ENCODE assay signal across 8 mouse cellular contexts in the genomic region with DNA sequence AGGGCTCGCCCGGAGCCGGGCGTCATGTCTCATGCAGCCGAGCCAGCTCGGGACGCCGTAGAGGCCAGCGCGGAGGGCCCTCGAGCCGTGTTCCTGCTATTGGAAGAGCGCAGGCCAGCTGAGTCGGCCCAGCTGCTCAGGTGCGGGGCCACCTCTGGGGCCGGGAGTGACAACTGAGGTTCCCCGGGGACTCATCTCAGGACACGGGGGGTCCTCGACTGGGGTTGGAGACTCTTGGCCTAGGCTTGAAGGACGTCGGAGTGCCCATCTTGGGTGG. TPM values are rescaled to one million over a fixed set of nuclear protein-coding genes. Genes with fewer than 3 reads are reported as not detected.
DNase-seq lines count a peak whose midpoint lies in the region; ATAC-seq and TF ChIP-seq lines count a peak whose summit lies in the region.

No protein-coding gene starts in this region.

- H3K9me3 ChIP-seq in heart, embryonic 16.5 days (replicated peaks; ENCODE audit: control insufficient read depth, low read length): no peaks in the 10 kb centered on the region
- no peaks in the 10 kb centered on the region for H3K9me3 ChIP-seq in G1E (replicated peaks)
- no peaks in the 10 kb centered on the region; the same call in 1 of the 2 replicates for H3K9me3 ChIP-seq in forebrain, embryonic 16.5 days (ENCODE audit: control insufficient read depth, low read length)

- TF ChIP-seq CTCF in G1E (IDR thresholded peaks at IDR 0.05; ENCODE audit: low read depth, low read length): no peak

- H3K4me2 ChIP-seq in heart, embryonic 16.5 days (ENCODE audit: low read depth, low read length): peak overlapping the region; percentile 58
- H3K4me2 ChIP-seq in forebrain, embryonic 16.5 days (ENCODE audit: low read length): peak overlapping the region; percentile 67

- no peaks in the 10 kb centered on the region for H3K27me3 ChIP-seq in heart, embryonic 16.5 days (ENCODE audit: control insufficient read depth, insufficient read depth, low read length)
- H3K27me3 ChIP-seq in G1E (ENCODE audit: insufficient read depth, low read length): no peaks in the 10 kb centered on the region
- H3K27me3 ChIP-seq in forebrain, embryonic 16.5 days (replicated peaks; ENCODE audit: control insufficient read depth, insufficient read depth, low read length): no peaks in the 10 kb centered on the region

- H3K4me1 ChIP-seq in heart, embryonic 16.5 days (ENCODE audit: control insufficient read depth, insufficient read depth, low read length): peaks cover 11% of the 10 kb centered on the region
- H3K4me1 ChIP-seq in G1E (ENCODE audit: insufficient read depth, low read depth, low read length): peaks cover 47% of the 10 kb centered on the region
- peaks cover 19% of the 10 kb centered on the region for H3K4me1 ChIP-seq in forebrain, embryonic 16.5 days (replicated peaks; ENCODE audit: control insufficient read depth, insufficient read depth, low read length)

- WGBS in heart, embryonic 16.5 days: 11% methylated on average over 21 of the region's 21 CpGs
- WGBS in forebrain, embryonic 16.5 days: 10% methylated on average over 17 of the region's 21 CpGs
- 25% methylated on average over 21 of the region's 21 CpGs for WGBS in macrophage (ENCODE audit: missing documents)

- peaks cover 42% of the 10 kb centered on the region for H3K79me2 ChIP-seq in macrophage (ENCODE audit: inconsistent target)

- DNase-seq in heart, postnatal 10 days: no peak
- no peak for DNase-seq in G1E (ENCODE audit: low spot score)
- DNase-seq in cerebellum, adult 8-10 months: no peak
- DNase-seq in adrenal gland, postnatal 10 days: no peak
- DNase-seq in urinary bladder, postnatal 14 days (ENCODE audit: low spot score): no peak

- H3K9ac ChIP-seq in heart, embryonic 16.5 days (ENCODE audit: low read length): peak overlapping the region; percentile 75
- H3K9ac ChIP-seq in forebrain, embryonic 16.5 days (replicated peaks; ENCODE audit: low read depth, low read length): peak overlapping the region; percentile 58

- intact Hi-C loops in heart, postnatal 10 days (cut with DNase I): no loop called here

- H3K4me3 ChIP-seq in heart, embryonic 16.5 days (ENCODE audit: low read length): peak overlapping the region; percentile 66
- H3K4me3 ChIP-seq in G1E (ENCODE audit: low read depth, low read length) (peak overlapping the region; percentile 79), macrophage (ENCODE audit: inconsistent target) (peak overlapping the region; percentile 71)
- peak overlapping the region; percentile 61 for H3K4me3 ChIP-seq in forebrain, embryonic 16.5 days (replicated peaks; ENCODE audit: low read length)

- peak; percentile 15; the same call in 1 of the 2 replicates for ATAC-seq in heart, embryonic 16.5 days (replicated peaks; ENCODE audit: extremely low read depth, insufficient read depth, low FRiP score)
- no peak for ATAC-seq in G1E (ENCODE audit: extremely low read depth, insufficient number of reproducible peaks, low FRiP score, poor library complexity, severe bottlenecking)
- ATAC-seq in forebrain, embryonic 16.5 days: no peak

- H3K36me3 ChIP-seq in heart, embryonic 16.5 days (ENCODE audit: control insufficient read depth, insufficient read depth): peaks cover 3% of the 10 kb centered on the region; the same call in 1 of the 2 replicates
- peaks cover 25% of the 10 kb centered on the region for H3K36me3 ChIP-seq in G1E (replicated peaks)
- 0 out of 2 replicates have a peak, but pooled peaks cover 2% of the 10 kb centered on the region for H3K36me3 ChIP-seq in forebrain, embryonic 16.5 days (ENCODE audit: control insufficient read depth, insufficient read depth)
- no peaks in the 10 kb centered on the region for H3K36me3 ChIP-seq in macrophage (ENCODE audit: inconsistent target)

- H3K27ac ChIP-seq in heart, embryonic 16.5 days (ENCODE audit: low read length): peak overlapping the region; percentile 82
- H3K27ac ChIP-seq in forebrain, embryonic 16.5 days (ENCODE audit: low read length): no peak overlapping the region; the same call in 1 of the 2 replicates
- H3K27ac ChIP-seq in macrophage: peak overlapping the region; percentile 90

RNA-seq across cellular contexts. Expression of gene Tfe3, which starts 0.5 kb away (rescaled TPM):
- polyA plus RNA-seq in heart, embryonic 16.5 days (2015; fragmentation: Nextera tagmentation; extraction: Ambion mirVana): 19.1 TPM in 2 replicates
- total RNA-seq in heart, postnatal 10 days (2021): 10 to 100 TPM; 17.4 to 19.0 TPM
- total RNA-seq in G1E (2014; fragmentation: Nextera tagmentation) (78.7 and 81.0 TPM in 2 replicates), G1E (2017) (14.1 and 17.0 TPM in 2 replicates)
- polyA plus RNA-seq in G1E (2012) (51.8 and 65.1 TPM in 2 replicates), macrophage (2018) (100 to 140 TPM (median 106 TPM) in 3 replicates)
- polyA plus RNA-seq in forebrain, embryonic 16.5 days (2015; fragmentation: Nextera tagmentation; extraction: Ambion mirVana): 20.4 and 21.9 TPM in 2 replicates
- total RNA-seq in macrophage (2018; cell fraction: chromatin; rRNA removed): 100 to 1,000 TPM in 21 of 26 experiments, 10 to 100 TPM in 5; 48.3 to 200 (median 137) TPM
- total RNA-seq in macrophage (2018; cell fraction: cytosol; rRNA removed): 100 to 1,000 TPM in 24 of 26 experiments, 10 to 100 TPM in 2; 82.4 to 125 (median 108) TPM
- total RNA-seq in macrophage (2018; cell fraction: nucleus; rRNA removed): 100 to 1,000 TPM in 22 of 26 experiments, 10 to 100 TPM in 4; 62.6 to 175 (median 138) TPM
- 10 to 100 TPM; 35.7 to 39.3 TPM for total RNA-seq in adrenal gland, postnatal 10 days (2021)

RNA-seq across cellular contexts. Expression of gene Ccdc120, which starts 12.2 kb away (rescaled TPM):
- 4.1 and 8.5 TPM in 2 replicates for polyA plus RNA-seq in heart, embryonic 16.5 days (2015; fragmentation: Nextera tagmentation; extraction: Ambion mirVana)
- 1 to 10 TPM; 1.4 to 1.7 TPM for total RNA-seq in heart, postnatal 10 days (2021)
- total RNA-seq in G1E (2014; fragmentation: Nextera tagmentation) (1.4 and 2.3 TPM in 2 replicates), G1E (2017) (0.70 and 0.76 TPM in 2 replicates)
- polyA plus RNA-seq in G1E (2012) (10.2 and 12.2 TPM in 2 replicates), macrophage (2018) (0.39 to 1.6 TPM (median 1.6 TPM) in 3 replicates)
- polyA plus RNA-seq in forebrain, embryonic 16.5 days (2015; fragmentation: Nextera tagmentation; extraction: Ambion mirVana): 50.0 and 64.2 TPM in 2 replicates
- 10 to 100 TPM in 1 of 26 experiments, 1 to 10 TPM in 14, under 1 TPM in 7, not detected in 4; 0.16 to 10.8 (median 2.0) TPM for total RNA-seq in macrophage (2018; cell fraction: chromatin; rRNA removed)
- 1 to 10 TPM in 9 of 26 experiments, under 1 TPM in 17; 0.19 to 3.0 (median 0.73) TPM for total RNA-seq in macrophage (2018; cell fraction: cytosol; rRNA removed)
- total RNA-seq in macrophage (2018; cell fraction: nucleus; rRNA removed): 1 to 10 TPM in 15 of 26 experiments, under 1 TPM in 9, not detected in 2; 0.17 to 9.1 (median 1.4) TPM
- total RNA-seq in adrenal gland, postnatal 10 days (2021): 1 to 10 TPM; 5.2 to 6.9 TPM

RNA-seq across cellular contexts. Expression of gene Gripap1, which starts 26.7 kb away (rescaled TPM):
- 29.8 and 30.7 TPM in 2 replicates for polyA plus RNA-seq in heart, embryonic 16.5 days (2015; fragmentation: Nextera tagmentation; extraction: Ambion mirVana)
- 10 to 100 TPM; 27.7 to 30.2 TPM for total RNA-seq in heart, postnatal 10 days (2021)
- 77.0 and 116 TPM in 2 replicates for total RNA-seq in G1E (2014; fragmentation: Nextera tagmentation)
- total RNA-seq in G1E (2017): 45.7 and 53.8 TPM in 2 replicates
- 24.6 and 30.6 TPM in 2 replicates for polyA plus RNA-seq in G1E (2012)
- polyA plus RNA-seq in forebrain, embryonic 16.5 days (2015; fragmentation: Nextera tagmentation; extraction: Ambion mirVana): 72.6 and 81.9 TPM in 2 replicates
- total RNA-seq in macrophage (2018; cell fraction: chromatin; rRNA removed): 100 to 1,000 TPM; 167 to 733 (median 315) TPM
- 10 to 100 TPM; 23.4 to 54.3 (median 33.7) TPM for total RNA-seq in macrophage (2018; cell fraction: cytosol; rRNA removed)
- 100 to 1,000 TPM in 25 of 26 experiments, 10 to 100 TPM in 1; 79.0 to 430 (median 180) TPM for total RNA-seq in macrophage (2018; cell fraction: nucleus; rRNA removed)
- 44.1 to 48.5 TPM (median 47.1 TPM) in 3 replicates for polyA plus RNA-seq in macrophage (2018)
- 10 to 100 TPM; 34.2 to 48.2 TPM for total RNA-seq in adrenal gland, postnatal 10 days (2021)

RNA-seq across cellular contexts. Expression of gene Praf2, which starts 34.6 kb away (rescaled TPM):
- 32.4 and 34.0 TPM in 2 replicates for polyA plus RNA-seq in heart, embryonic 16.5 days (2015; fragmentation: Nextera tagmentation; extraction: Ambion mirVana)
- total RNA-seq in heart, postnatal 10 days (2021): 10 to 100 TPM in 1 of 2 experiments, 1 to 10 TPM in 1; 9.4 to 10.6 TPM
- 22.6 and 34.0 TPM in 2 replicates for total RNA-seq in G1E (2014; fragmentation: Nextera tagmentation)
- 5.0 and 5.7 TPM in 2 replicates for total RNA-seq in G1E (2017)
- 10.8 and 12.0 TPM in 2 replicates for polyA plus RNA-seq in G1E (2012)
- polyA plus RNA-seq in forebrain, embryonic 16.5 days (2015; fragmentation: Nextera tagmentation; extraction: Ambion mirVana): 112 and 119 TPM in 2 replicates
- total RNA-seq in macrophage (2018; cell fraction: chromatin; rRNA removed): 1 to 10 TPM in 3 of 26 experiments, under 1 TPM in 3, not detected in 20; 0.54 to 8.8 (median 0.99) TPM
- total RNA-seq in macrophage (2018; cell fraction: cytosol; rRNA removed): 10 to 100 TPM in 10 of 26 experiments, 1 to 10 TPM in 16; 5.8 to 13.0 (median 9.4) TPM
- total RNA-seq in macrophage (2018; cell fraction: nucleus; rRNA removed): 1 to 10 TPM; 1.2 to 7.5 (median 2.4) TPM
- 7.2 to 12.3 TPM (median 7.3 TPM) in 3 replicates for polyA plus RNA-seq in macrophage (2018)
- total RNA-seq in adrenal gland, postnatal 10 days (2021): 10 to 100 TPM; 12.3 to 13.9 TPM

RNA-seq across cellular contexts. Expression of gene Gm45208, which starts 40.8 kb away (rescaled TPM):
- not detected in 2 replicates for polyA plus RNA-seq in heart, embryonic 16.5 days (2015; fragmentation: Nextera tagmentation; extraction: Ambion mirVana)
- not detected for total RNA-seq in heart, postnatal 10 days (2021)
- not detected in 2 replicates for total RNA-seq in G1E (2014; fragmentation: Nextera tagmentation)
- total RNA-seq in G1E (2017): 0.44 TPM in 1 of 2 replicates, not detected in the other
- polyA plus RNA-seq in G1E (2012): 1.1 and 2.0 TPM in 2 replicates
- 0.71 TPM in 1 of 2 replicates, not detected in the other for polyA plus RNA-seq in forebrain, embryonic 16.5 days (2015; fragmentation: Nextera tagmentation; extraction: Ambion mirVana)
- not detected for total RNA-seq in macrophage (2018; cell fraction: chromatin; rRNA removed)
- under 1 TPM in 2 of 26 experiments, not detected in 24; 0.29 to 0.37 TPM for total RNA-seq in macrophage (2018; cell fraction: cytosol; rRNA removed)
- not detected for total RNA-seq in macrophage (2018; cell fraction: nucleus; rRNA removed)
- polyA plus RNA-seq in macrophage (2018): not detected in 3 replicates
- not detected for total RNA-seq in adrenal gland, postnatal 10 days (2021)
